Mouse (Mus musculus) E14TG2a.4 (cell line): ENCODE measurements at regions not wholly inside any gene's neighbourhood (a gene's known extent, or its start where the extent isn't known, plus 50 kb on each side); places are given as distances from the start of the nearest gene placed in this dataset.

Experiments used
- H3K27me3 ChIP-seq: 2 replicates; pipeline ENCODE4 v1.6.1; 2014; ENCODE audit warnings: low read length, control low read depth; ENCODE audit not compliant: insufficient read depth
- H3K36me3 ChIP-seq: 2 replicates; pipeline ENCODE4 v1.6.1; 2014; ENCODE audit warnings: low read length, control low read depth; ENCODE audit not compliant: insufficient read depth
- H3K4me1 ChIP-seq: replicated peaks from 2 replicates; pipeline ENCODE4 v1.6.1; 2014; ENCODE audit warnings: low read depth, low read length, control low read depth
- H3K4me3 ChIP-seq: replicated peaks from 2 replicates; pipeline ENCODE4 v1.5.1; 2014; ENCODE audit warnings: mild to moderate bottlenecking, low read length
- H3K9me3 ChIP-seq: 2 replicates; pipeline ENCODE4 v1.6.1; 2014; ENCODE audit warnings: low read length, control low read depth
- CTCF ChIP-seq: conservative IDR thresholded peaks from 2 replicates; pipeline ENCODE4 v1.5.1; 2014; ENCODE audit warnings: low read length
- NANOG ChIP-seq: IDR thresholded peaks from 2 replicates; pipeline ENCODE4 v1.6.1; 2014; ENCODE audit warnings: borderline replicate concordance, low read length, mixed read lengths
- POU5F1 ChIP-seq: IDR thresholded peaks from 2 replicates; pipeline ENCODE4 v1.6.1; 2014; ENCODE audit warnings: low read length, borderline replicate concordance

DNA sequence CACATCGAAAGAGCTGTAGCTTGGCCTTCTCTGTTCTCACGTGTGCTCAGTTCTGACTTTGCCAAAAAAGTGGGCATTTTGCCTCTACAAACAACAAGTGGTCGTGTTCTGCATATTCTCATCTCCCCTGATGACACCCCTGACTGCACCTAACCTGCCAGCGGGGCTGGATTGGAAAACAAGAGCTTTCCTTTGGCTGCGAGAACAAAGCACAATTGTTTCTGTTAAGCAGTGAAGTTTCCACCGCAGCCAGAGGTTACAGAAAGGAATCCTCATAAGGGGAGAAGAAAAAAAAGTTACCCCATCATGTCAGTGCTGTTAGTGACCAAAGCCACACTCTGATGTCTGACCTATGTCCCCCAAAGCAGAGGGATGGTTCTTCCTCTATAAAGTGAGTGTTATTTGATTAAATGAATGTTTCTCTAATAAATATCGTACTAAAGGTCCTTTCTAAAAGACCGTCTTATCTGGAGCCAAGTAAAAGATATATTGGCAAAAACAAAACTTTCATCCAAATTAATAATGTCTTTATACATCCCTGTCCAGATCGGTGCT, 371.4 kb upstream of the Intu start:
- H3K36me3 ChIP-seq: no peaks in the 10 kb centered on the region
- H3K4me3 ChIP-seq: no peak overlapping the region
- no peaks in the 10 kb centered on the region for H3K27me3 ChIP-seq
- H3K4me1 ChIP-seq: no peaks in the 10 kb centered on the region
- peaks cover 18% of the 10 kb centered on the region for H3K9me3 ChIP-seq
- TF ChIP-seq NANOG: no peak
- TF ChIP-seq POU5F1: 0 out of 2 replicates have a peak, but pooled peaks have one; percentile 21

DNA sequence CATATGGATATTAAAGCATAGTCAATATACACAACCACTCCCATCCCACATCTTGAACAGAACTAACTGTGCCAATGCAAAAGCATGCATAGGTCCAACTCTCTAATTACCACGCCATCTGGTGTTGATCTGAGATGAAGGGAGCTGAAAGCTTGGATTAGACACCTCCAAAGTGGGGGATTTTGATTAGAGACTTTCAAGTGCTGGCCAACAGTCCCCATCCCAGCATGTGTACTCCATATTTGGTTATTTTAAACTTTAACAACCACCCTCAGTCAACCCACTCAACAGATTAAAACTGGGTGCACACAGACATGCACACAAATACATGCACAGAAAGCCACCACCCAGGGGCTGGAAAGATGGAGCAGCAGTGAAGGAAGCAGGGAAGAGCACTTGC, 366.9 kb upstream of the Intu start:
- no peaks in the 10 kb centered on the region for H3K36me3 ChIP-seq
- TF ChIP-seq POU5F1 (no peak), CTCF (no peak), NANOG (no peak)
- peaks cover 9% of the 10 kb centered on the region for H3K9me3 ChIP-seq
- no peak overlapping the region for H3K4me3 ChIP-seq
- no peaks in the 10 kb centered on the region for H3K4me1 ChIP-seq
- H3K27me3 ChIP-seq: no peaks in the 10 kb centered on the region

DNA sequence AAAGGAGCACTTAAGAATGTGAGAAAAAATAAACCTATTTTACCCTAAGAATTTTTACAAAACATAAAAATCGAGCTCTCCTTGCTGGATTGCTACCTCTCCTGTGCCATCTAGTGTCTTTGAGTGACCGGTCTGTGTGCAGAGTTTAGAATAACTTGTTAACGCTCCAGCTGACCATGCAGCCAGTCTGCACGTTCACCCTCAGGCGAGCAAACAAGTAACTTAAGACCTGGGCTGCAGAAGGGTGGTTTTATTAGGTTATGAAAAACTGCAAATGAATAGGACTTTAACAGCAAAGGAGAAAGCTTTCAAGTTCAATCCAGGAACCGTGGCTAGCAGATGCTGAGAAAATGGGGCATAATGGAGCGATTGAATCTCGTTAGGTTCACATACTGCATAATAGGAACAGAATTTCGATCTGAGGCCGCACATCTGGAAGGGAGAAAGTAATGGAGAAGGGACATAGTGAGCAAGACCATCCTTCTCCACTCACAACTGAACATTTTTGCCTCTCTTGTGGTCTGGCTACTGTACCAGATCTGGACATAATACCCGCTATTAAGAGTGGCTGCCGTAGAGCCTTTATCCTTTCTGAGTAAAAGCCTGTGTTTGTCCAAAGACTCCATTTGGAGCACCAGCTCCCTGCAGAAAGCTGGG, 363.0 kb upstream of the Intu start:
- no peak overlapping the region for H3K4me3 ChIP-seq
- H3K36me3 ChIP-seq: no peaks in the 10 kb centered on the region
- H3K4me1 ChIP-seq: no peaks in the 10 kb centered on the region
- no peaks in the 10 kb centered on the region for H3K9me3 ChIP-seq
- no peaks in the 10 kb centered on the region for H3K27me3 ChIP-seq
- TF ChIP-seq CTCF: no peak
- no peak for TF ChIP-seq NANOG
- TF ChIP-seq POU5F1: no peak

DNA sequence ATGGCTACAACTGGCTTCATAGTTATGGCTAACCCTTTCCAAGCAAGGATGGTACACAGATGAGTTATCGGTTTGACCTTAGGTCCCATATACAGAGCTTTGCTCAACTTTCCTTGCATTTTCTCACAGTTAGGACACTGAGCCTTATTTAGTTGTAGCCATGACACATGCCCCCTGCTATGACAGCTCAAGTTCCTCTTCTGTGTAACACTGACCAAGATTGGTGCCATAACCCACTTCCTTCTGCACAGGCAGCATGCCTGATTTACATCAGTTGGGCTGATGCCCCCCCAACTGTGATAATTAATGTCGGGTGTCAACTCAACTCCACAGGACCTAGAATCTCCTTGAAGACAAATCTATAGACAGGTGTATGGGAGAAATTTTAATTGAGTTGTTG, 361.5 kb upstream of the Intu start:
- TF ChIP-seq POU5F1 (no peak), NANOG (no peak), CTCF (no peak)
- Histone ChIP-seq H3K9me3 (no peaks in the 10 kb centered on the region), H3K4me1 (no peaks in the 10 kb centered on the region), H3K36me3 (no peaks in the 10 kb centered on the region), H3K27me3 (no peaks in the 10 kb centered on the region), H3K4me3 (no peak overlapping the region)

DNA sequence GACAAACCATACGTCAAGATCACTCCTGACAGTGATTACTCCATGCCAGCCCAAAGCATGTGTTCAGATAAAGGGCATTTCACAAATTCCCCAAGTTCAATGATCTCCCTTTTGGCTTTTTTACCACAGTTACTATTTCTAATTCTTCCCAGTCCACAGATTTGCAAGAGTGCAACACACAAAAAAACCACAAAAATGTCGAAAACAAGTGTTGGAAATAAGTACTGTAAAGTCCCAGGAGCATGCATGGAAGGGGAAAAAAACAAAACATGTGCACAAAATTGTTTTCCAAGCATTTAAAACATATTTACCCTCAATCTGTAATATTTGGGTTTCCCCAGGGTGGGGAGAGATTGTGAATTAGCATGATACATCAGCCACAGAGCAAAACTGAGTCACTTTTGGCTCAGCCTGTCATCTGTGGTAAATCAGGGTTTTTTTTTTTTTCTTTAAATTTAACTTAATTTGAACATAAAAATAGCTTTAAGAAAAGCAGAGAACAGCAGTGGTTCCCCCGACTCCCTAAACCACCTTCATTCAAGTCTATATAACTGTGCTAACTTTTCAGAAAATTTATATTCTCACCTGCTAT, 351.3 kb upstream of the Intu start:
- Histone ChIP-seq H3K4me3 (no peak overlapping the region), H3K9me3 (no peaks in the 10 kb centered on the region), H3K4me1 (no peaks in the 10 kb centered on the region), H3K27me3 (no peaks in the 10 kb centered on the region), H3K36me3 (no peaks in the 10 kb centered on the region)
- TF ChIP-seq POU5F1: no peak
- no peak for TF ChIP-seq CTCF
- TF ChIP-seq NANOG: no peak

DNA sequence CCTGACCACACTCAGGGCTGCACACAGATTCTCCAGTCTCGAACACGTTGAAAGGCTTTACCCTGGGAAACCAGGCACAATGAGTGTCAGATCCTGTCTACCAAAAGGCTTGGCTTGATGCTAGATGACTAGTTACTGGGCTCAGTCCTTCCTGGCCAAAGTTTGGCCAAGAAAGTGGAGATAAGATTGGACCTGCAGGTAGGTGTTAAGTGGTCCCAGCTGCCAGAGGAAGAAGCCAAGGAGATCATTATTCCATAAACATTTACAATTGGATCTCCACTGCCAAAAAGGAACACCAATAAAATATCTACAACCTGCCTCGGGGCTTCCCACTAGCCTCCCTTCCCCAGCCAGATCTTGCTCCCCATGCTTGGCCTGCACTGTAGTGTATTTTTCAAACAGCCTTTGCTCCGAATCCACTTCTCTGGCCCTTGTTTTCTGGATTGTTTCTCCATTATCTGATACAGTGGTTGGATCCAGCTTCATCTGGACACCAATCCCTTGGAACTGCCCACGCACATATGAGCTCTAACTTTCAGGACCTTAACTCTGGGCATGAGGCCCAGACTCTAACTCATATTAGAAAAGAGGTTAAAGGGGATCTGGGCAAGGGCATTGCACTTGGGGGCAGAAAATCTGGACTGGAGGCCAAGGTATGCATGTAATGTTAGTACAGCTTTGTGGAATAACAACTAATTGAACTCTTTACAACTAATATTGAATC, 345.3 kb upstream of the Intu start:
- H3K9me3 ChIP-seq: no peaks in the 10 kb centered on the region
- H3K36me3 ChIP-seq: no peaks in the 10 kb centered on the region
- no peak overlapping the region for H3K4me3 ChIP-seq
- no peaks in the 10 kb centered on the region for H3K4me1 ChIP-seq
- no peaks in the 10 kb centered on the region for H3K27me3 ChIP-seq
- TF ChIP-seq NANOG (no peak), POU5F1 (no peak), CTCF (no peak)

DNA sequence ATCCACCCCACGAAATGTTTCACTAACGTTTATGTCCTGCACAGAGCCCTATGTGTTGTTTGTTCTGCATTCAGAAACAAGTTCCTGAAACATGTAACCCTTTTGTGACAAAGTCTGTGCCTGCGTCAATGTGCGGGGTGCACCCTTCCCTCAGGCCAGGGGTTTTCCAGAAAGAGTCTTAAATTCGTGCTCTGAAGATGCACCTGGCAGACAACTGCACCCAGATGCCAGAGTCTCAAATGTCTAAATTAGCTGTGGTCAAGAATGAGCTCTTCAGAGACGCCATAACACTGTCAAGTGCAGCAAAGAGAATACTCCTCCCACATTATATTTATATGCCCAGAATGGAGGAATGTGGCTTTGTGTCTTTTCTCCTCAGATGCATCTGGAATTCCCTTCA, 341.6 kb upstream of the Intu start:
- Histone ChIP-seq H3K36me3 (no peaks in the 10 kb centered on the region), H3K27me3 (no peaks in the 10 kb centered on the region), H3K4me1 (no peaks in the 10 kb centered on the region), H3K9me3 (no peaks in the 10 kb centered on the region), H3K4me3 (no peak overlapping the region)
- no peak for TF ChIP-seq NANOG
- TF ChIP-seq CTCF: no peak
- TF ChIP-seq POU5F1: no peak

DNA sequence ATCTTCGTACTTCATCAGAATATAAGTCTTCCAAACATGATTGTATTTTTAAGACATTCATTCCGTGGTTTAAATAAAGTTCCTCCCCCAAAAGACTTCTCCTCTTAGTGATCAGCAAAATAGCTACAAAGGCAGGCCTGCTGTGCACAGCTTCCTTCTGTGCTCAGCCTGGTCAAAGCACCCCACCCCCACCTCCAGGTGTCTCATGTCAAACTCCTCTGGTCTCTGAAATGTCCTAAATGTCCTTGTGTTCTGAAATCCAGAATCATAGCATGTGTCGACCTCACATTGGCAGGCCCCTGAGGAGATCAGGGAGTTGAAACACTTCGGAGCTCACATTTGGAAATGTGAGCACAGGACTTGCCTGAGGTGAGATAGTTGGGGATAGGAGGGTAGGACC, 341.1 kb upstream of the Intu start:
- Histone ChIP-seq H3K27me3 (no peaks in the 10 kb centered on the region), H3K4me3 (no peak overlapping the region), H3K36me3 (no peaks in the 10 kb centered on the region), H3K4me1 (no peaks in the 10 kb centered on the region), H3K9me3 (no peaks in the 10 kb centered on the region)
- no peak for TF ChIP-seq NANOG
